Mouse (Mus musculus): ENCODE results near the gene Ptpn3. TPM values are rescaled to one million over a fixed set of nuclear protein-coding genes. Genes with fewer than 3 reads are reported as not detected.

Gene Ptpn3
- total RNA-seq (2022) = 10 to 100 TPM; 37.5 to 55.7 (median 44.6) TPM

DNA sequence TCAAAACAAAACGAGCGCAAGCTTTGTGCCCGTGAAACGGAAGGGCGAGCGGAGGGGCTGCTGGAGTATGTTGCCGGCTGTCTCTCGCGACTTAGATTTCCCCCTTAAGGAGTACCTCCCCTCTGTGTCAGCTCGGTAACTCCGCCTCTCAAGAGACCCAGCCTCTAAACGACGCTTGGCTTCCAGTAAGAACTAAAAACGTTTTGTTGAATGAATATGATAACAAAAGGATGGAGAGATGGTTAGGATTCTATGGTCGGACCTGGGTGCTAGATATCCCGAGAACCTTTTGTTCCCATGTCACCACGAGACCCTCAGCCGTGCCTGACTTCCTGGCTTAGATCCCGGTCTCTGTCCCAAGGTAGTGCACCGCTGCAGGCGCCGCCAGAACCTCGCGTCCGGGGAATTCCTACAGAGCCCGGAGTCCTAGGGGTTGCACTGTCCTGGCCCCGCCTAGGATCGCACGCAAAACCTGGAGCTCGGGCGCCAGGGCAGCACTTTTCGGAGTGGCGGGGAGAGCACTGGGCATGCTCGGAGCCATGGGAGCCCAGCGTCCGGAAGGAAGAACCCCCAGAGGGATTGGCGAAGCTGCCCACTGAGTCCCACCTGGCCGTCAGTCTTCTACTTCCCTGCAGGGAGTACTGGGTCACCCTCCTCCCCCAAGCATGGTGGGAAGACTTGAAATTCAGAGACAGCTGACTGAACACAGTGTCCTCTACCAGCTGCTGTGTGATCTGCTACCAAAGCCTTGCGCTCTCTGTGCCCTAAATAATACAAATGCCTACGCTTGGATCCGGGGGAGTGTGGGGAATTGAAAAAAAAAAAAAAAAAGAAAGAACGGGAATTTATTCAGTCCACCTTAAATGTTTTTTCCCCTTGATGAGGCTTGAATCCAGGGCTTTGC is at the start of gene Ptpn3:
Gene Ptpn3, minus strand, starts transcription at position 428 of the 904 bp plus-strand sequence.
- peak; percentile 84 for DNase-seq (ENCODE audit: low spot score)

DNA sequence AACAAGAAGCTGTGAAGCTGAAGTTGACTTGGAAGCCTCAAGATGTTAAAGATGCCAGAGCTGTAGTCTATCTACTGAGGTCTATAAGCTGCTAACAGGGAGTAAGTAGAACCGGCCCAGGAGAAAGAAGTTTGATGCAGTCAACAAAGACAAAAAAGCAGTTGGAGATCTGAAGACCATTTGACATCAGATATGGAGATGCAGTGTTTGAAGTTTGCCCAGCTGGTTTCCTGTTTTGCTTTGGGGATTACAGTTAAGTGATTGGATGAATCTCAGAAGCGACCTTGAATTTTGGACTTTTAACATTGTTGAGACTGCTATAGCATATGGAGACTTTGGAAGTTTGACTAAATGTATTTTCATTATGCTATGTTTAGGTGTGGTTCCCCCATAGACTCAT is 48.9 kb upstream of the Ptpn3 start:
- DNase-seq (ENCODE audit: low spot score) = no peak

DNA sequence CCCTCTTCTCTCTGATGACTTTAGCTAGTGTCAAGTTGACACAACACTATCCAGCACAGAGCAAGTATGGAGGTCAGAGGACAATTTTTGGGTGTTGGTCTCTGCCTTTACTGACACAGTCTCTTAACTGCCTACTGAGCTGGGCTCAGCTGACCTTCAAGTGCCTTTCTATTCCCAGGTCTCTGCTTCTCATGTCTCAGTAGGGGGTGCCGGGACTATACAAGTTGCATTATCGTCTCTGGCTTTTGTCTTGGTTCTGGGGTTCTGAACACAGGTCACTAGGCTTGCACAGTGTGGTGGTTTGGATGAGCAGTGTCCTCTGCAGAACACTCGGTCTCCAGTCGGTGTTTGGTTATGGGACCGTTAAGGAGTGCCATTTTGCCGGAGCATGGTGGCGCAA is 42.4 kb upstream of the Ptpn3 start:
- no peak for DNase-seq (ENCODE audit: low spot score)

DNA sequence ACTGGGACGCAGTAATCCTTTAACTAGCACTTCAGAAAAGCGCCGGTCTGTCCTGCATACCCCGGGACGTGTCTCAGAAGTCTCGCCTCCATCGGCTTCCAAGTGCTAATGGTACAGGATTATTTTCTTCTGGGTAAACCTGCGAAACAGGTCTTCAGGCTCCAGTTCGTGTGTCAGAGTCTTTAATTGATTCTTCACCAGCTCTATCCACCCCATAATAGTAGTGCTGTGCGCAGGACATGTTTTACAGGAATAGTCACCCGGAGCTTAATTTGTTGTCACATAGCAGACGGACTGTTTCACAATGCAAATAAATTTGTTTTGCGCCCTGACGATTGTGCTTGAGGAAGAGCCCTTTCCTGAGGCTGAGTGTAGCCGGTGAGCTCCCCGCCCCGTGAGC is 37.3 kb upstream of the Ptpn3 start:
- no peak for DNase-seq (ENCODE audit: low spot score)

DNA sequence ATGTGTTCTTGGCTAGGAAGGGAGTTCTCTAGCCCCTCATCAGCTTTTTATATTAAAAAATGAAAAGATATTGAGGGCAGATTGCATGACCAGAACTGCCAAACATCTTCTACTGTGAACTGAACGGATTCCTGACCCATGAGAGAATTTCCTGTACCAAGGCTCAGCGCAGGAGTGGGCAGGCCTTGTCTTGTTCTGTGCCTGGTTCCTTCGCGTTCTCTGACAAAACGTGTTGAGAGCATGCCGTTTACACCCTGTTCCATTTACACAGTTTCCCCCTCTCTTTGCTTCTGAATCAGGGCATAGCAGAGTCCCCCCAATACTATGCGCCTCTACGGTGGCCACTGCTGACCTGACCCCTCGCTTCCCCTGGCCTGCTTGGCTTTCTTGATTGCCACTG is 36.4 kb upstream of the Ptpn3 start:
- no peak for DNase-seq (ENCODE audit: low spot score)

DNA sequence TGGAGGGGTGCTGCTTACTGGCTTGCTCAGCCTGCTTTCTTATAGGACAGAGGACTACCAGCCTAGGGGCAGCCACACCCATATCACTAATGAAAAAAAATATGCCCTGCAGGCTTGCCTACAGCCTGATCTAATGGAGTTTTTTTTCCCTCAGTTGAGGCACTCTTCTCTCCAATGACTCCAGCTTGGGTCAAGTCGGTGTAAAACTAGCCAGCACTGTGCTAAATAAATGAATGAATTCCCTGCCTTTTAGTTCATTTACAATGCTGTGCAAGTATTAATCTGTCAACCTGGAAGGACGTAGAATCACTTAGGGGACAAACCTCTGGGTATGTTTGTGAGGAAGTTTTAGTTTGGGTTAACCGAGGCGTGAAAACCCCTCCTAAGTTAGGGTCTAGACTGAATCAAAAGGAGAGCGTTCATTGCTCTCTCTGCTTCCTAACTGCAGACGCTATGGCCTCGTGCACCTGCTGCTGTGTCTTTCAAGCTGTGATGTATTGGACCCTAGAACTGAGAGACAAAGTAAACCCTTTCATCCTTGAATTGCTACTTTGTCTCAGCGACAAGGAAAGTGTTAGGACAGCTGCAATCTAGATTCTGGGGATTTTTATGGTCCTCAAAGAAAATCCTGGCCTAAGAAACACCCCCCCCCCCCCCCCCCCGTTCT is 33.5 kb upstream of the Ptpn3 start:
- DNase-seq (ENCODE audit: low spot score) = no peak

DNA sequence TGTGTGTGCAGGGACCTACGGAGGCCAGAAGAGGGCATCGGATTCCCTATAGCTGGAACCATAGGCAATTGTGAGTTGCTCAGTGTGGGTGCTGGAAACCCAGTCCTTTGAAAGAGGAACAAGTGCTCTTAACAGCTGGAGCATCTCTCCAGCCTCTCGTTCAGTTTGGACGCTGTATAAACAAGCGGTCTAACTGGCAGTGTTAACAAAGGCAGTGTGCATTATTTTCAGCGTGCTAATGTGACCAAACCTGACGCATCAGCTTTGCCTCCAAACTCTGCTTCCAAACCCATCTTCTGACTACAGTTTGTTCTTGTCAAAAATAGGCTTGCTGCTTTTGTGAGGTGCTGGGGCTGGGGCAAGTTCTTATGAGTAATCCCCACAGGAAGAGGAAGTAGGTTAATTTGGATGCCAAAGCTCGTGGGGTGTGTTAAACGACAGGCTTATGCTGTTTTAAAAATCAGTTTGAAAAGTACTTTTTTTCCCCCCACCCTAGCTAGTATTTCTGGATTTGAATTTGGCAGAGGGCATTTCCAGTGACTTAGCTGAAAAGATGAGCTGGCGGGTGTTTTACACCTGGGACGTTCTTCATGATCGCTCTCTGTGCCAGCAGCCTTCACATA is 32.4 kb upstream of the Ptpn3 start:
- no peak for DNase-seq (ENCODE audit: low spot score)

DNA sequence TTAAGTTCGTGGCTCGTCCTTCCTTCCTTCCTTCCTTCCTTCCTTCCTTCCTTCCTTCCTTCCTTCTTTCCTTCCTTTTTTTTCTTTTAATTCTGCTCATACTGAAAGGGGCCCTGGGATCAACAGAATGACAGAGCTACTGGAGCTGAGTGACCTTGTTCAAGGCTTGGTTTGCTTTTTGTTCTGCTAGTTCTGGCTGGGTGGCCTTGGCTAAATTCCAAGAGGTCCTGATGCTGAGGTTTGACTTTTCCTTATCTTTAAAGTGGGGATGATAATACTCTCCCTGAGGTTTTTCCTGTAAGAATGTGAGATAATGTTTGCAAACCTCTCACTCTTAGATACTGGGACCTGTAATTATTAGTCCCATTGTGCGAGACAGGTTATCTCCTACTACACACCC is 30.9 kb upstream of the Ptpn3 start:
- DNase-seq (ENCODE audit: low spot score) = no peak

DNA sequence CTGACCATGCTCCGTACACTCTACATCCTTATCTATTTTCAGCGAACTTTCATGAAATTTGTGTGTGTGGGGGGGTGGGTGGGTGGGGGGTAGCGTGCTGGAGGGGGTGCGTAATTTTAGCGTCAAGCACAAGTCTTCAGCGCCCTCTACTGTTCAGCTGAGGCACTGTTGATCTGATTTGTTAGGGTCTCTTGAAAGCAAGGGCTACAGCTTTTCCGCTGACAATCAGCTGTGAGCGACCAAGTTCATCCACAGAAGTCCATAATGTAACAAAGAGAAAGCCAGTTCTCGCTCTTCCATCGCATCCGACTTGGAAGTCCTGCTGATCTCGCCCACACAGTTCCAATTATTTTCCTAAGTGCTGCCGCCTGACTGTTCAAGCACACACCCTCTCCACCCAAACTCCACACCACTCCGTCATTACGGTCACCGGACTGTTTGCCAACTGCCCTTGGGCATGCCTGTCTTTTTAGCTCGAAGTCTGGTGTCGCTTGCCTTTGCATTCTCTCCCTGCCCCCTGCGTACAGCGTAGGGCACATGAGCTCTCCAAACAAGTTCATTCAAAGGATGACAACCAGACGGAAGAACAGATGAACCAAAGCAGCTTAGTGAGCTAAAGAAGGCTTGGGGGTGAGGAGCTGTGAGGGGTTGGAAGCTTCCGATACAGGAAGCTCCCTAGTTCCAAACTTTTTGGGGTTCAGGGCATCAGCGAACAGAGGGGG is 19.1 kb upstream of the Ptpn3 start:
- peak; percentile 19 for DNase-seq (ENCODE audit: low spot score)

DNA sequence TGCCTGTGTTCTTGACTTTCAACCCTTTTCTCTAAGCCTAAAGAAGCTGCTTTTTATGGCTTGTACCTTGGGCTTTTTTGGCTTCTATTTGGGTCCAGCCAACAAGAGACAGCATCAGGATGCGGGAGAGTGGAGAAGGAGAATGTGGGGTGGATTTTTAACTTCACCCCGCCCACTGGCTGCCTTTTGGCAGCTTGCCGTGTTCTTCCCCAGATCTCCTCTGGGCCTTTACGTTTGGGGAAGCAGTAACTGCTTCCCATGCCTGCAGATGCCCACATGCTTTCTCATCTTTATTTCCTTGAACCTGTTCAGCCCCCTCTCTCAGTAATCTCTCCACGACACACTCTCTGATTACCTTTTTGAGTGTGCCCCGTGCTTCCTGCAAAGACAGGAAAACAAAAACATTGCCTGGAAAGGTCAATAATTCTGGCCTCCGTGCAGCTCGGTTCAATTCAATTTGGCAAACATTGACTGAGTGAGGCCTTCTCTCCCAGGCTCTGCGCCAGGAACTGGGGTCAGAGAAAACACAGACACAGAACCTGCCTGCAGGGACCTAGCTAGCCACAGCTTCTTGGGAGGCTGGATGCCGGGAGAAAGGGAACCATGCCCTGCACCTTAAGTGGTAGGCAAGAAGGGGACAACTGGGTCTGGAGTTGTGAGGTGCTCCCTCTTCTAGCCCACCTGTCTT is 17.0 kb upstream of the Ptpn3 start:
- no peak for DNase-seq (ENCODE audit: low spot score)

DNA sequence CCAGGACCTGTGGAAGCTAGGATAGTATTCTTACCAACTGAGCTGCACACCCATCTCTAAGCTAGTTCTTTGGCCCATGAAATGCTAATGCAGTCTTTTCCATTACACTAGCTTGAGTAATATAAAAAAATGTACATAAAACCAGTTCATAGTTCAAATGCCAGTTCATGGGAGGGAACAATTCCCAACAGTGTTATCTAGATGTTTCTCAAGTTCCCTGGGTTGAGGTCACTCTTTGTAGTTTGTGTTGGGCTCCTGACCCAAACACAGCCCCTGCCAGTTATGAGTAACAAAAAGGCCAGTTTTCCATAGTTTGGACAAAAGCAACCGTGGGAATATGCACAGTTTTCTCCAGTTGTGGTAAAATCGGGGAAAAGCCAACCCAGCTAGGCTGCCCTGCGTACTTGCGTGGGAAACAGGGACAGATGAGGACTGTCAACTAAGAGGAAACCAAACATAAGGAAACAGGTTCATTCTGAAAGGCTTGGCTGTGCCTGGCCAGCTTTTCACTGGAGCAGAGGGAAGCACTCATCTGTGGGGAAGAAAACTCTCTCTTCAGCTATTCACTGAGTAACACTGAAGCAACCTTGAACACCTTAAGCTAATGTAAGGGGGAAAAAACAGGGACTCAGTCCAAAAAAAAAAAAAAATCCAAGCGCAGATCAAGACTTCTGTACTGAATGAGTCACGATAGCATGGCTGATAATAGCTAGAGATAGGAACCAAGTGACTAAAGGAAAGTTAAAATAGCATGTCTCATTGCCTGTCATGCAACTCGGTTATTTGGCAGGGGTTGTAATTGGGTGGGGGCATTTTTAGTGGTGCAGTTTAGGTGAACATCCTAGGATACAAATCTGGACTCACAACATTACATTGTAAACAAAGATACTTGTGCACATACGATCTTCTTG is 10.9 kb upstream of the Ptpn3 start:
- no peak for DNase-seq (ENCODE audit: low spot score)

DNA sequence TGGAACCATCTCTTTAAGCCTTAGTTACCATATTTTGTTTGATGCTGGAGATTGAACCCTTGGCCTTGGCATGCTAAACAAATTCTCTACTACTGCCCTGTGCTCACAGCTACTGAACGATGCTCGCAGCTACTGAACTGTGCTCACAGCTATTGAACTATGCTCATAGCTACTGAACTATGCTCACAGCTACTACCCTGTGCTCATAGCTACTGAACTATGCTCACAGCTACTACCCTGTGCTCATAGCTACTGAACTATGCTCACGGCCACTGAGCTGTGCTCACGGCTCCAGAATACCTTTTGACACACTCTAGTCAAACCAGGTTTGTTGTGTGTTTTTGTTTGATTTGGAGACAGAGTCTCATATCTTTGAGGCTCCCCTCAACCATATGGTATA is 10.1 kb upstream of the Ptpn3 start:
- no peak for DNase-seq (ENCODE audit: low spot score)

DNA sequence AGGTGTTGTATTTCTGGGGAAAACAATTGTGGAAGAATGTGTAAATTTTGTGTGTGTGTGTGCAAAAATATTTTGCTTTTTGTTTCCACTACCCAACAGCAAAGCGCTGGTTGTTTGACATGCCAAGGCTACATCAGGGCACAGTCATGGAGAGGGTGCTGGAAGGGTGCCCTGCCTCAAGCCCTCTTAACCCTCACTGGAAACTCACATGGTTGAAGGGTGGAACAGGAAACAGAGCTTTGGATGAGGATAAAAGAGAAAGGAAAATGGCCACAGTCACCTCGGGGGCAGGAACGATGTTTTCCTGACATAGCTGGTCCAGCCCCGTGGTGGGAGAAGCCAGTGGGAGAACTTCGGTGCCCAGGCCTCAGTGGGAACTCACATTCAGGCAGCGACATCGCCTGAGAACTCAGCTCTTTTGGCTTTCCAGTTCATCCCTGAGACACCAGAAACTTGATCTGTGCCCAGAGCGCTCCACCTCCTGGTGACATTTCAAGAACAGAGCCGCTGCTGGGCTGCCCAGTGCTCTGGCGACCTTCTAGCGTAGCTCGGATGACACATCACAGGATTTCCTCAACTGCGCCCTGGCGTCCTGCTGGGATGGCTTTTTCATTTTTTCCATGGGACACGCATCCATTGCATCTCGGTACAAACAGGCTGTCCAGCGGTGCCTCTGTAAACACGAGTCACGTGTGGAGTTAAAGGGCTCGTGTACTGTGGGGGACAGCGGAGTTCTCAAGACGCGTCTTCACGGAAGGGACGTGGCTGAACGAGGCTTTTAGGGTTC is 6.8 kb upstream of the Ptpn3 start:
- peak; percentile 40 for DNase-seq (ENCODE audit: low spot score)

DNA sequence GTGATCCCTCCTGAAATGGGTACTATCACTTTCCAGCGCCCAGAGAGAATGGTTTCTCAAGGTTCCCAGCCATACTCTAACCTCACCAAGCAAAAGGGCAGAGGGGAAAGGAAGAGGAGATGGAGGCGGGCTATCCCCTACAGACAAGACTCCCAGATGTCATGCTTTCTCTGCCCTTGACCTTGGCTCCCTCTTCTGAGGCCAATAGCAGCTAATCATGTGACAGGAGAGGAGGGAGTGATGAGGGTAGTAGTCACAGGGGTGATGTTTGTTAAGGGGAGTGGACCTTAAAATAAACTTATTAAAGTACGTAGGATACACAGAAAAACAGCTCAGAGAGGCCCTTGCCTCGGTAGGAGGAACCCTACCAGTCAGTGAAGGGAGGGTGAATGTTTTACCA is 6.1 kb upstream of the Ptpn3 start:
- DNase-seq (ENCODE audit: low spot score) = no peak

DNA sequence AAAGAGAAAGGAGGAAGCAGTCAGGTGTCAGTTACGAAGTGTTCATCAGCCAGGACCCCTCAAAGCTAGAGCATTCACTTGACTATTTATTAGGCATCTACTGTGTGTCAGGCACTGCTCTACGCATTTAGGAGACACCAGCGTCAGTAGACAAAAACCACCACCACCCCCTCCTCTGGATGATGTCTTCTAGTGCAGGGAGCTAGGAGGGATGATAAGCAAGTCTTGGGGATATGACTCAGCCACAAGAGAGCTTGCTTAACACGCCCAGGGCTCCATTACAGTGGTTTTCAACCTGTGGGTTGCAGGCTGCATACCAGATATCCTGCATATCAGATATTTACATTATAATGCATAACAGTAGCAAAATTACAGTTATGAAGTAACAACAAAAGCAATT is 4.6 kb upstream of the Ptpn3 start:
- no peak for DNase-seq (ENCODE audit: low spot score)

DNA sequence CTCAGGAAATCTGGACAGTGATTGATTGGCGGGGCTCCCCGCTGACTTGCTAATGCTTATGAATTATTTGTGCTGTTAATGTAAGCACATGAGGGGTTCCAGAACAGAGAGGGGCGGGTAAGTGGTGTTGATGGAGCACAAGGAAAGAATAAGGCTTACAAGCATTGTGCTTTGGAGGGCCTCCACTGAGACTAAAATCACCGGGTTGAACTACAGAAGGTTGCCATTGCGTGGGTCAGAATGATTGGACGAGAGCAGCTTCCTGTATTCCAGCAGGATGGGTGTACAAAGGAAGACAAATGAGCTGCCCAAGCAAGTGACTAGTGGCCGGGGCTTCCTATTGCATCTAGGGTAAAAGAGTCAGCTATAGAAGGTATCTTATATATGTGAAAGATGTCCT is 4.0 kb upstream of the Ptpn3 start:
- DNase-seq (ENCODE audit: low spot score) = no peak

DNA sequence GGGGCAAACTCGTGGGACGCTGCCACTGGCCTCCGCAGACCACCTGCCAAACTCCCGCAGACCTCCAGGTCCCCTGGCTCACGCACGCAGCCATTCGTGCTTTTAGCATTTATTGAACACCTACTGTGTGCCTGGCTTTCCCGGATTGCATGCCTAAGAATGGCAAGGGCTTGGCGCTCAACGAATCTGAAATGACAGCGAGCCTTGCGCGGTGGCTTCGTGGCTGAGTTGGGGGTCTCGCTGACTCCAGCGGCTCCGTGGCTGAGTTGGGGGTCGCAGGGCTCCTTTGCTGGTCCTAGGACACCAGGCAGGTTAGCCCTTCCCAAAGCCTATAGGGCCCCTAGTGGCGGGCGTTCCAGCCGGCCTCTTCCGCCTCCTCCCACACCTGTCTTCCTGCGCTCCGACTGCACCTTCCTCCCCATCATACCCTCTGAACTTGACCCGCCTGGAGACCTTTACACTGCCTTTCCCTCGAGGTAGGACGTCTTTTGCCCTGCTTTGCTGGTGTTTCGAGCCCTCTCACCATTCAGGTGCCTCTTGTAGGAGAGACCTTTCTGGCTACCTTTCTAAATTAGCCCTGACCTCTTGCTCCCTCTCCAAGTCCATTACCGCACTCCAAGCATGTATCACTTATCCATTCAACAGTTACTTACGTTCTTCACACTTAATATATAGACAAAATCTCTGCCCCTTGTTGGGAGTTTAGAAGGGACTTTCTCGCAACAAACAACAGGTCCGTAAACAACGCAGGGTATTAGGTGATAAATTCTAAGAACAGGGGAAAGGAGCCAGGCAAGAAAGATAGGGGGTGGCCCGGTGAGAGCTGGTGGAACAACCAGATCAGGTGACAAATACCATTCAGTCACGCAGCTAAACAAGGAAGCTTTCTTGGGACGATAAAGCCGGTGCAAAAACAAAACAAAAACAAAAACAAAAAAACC is 898 bp downstream of the Ptpn3 start:
- DNase-seq (ENCODE audit: low spot score) = peak; percentile 20

DNA sequence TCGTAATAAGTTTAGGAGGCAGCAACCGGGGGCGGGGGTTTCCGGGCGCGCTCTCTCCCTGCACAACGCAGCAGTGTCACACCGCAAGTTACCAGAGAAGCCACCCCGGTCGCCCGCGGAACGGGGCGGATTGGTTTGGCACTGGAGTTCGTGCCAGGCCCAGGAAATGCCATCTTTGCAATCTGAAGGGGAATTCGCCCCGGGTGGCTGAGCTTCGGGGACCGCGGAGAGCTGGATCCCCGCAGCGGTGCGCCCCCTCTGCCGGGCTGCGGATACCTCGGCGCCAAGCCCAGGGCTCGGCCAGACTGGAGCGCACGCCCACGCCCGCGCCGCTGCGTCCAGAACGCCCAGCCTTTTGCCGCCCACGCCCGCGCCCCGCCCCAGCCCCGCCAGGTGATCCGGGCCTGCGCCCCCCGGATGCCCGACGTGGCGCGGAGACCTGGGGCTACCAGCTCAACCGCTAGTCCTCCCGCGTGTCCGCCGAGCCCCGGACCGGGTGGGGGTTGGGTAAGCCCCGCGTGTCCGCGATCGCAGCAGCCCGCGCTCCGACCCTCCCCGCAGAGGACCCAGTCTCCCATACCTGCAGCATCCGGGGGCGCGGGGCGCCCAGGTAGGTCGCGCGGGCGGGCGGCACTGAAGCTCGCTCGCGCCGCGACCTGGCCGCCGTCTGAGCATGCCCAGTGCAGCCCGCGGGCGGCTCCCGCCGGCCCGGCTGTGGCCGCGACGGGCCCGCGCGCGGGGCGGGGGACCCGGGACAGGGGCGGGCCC is 1.8 kb downstream of the Ptpn3 start:
- peak; percentile 21 for DNase-seq (ENCODE audit: low spot score)

Data from heart, adult 8-10 months (tissue).